Mouse (Mus musculus) midbrain, postnatal 0 days (tissue): ENCODE measurements at regions not wholly inside any gene's neighbourhood (a gene's known extent, or its start where the extent isn't known, plus 50 kb on each side); places are given as distances from the start of the nearest gene placed in this dataset.

Experiments used
- ATAC-seq: fragments of 200-750 bp; cut with Nextera tagmentation; 2 replicates; pipeline ENCODE4 v1.8.0; 2017; ENCODE audit warnings: moderate number of reproducible peaks, mild to moderate bottlenecking, moderate TSS enrichment, moderate library complexity; ENCODE audit not compliant: low FRiP score
- DNase-seq: peaks from one replicate; pipeline ENCODE4 v3.0.0-alpha.2; 2015; ENCODE audit warnings: low spot score
- H3K27ac ChIP-seq: fragments of 300-500 bp; sonication (generic); 2 replicates; pipeline ENCODE4 v1.5.1; 2014; ENCODE audit warnings: low read depth, mild to moderate bottlenecking, low read length, mixed read lengths
- H3K27me3 ChIP-seq: fragments of 300-500 bp; sonication (generic); 2 replicates; pipeline ENCODE4 v1.6.1; 2014; ENCODE audit warnings: low read length, control low read depth, mixed read lengths; ENCODE audit not compliant: insufficient read depth
- H3K36me3 ChIP-seq: fragments of 300-500 bp; sonication (generic); 2 replicates; pipeline ENCODE4 v1.6.1; 2014; ENCODE audit warnings: low read length, control low read depth, mixed read lengths; ENCODE audit not compliant: insufficient read depth
- H3K4me1 ChIP-seq: fragments of 300-500 bp; sonication (generic); 2 replicates; pipeline ENCODE4 v1.6.1; 2014; ENCODE audit warnings: mild to moderate bottlenecking, control low read depth, antibody characterized with exemption, low read length, mixed read lengths; ENCODE audit not compliant: insufficient read depth
- H3K4me2 ChIP-seq: fragments of 300-500 bp; sonication (generic); 2 replicates; pipeline ENCODE4 v1.6.1; 2014; ENCODE audit warnings: low read depth, mild to moderate bottlenecking, low read length, mixed read lengths; ENCODE audit not compliant: poor library complexity, severe bottlenecking
- H3K4me3 ChIP-seq: fragments of 300-500 bp; sonication (generic); 2 replicates; pipeline ENCODE4 v1.5.1; 2014; ENCODE audit warnings: low read depth, mild to moderate bottlenecking, low read length, moderate library complexity
- H3K9ac ChIP-seq: fragments of 300-500 bp; sonication (generic); replicated peaks from 2 replicates; pipeline ENCODE4 v1.6.1; 2014; ENCODE audit warnings: mild to moderate bottlenecking, low read length, moderate library complexity, mixed read lengths; ENCODE audit not compliant: poor library complexity, severe bottlenecking
- H3K9me3 ChIP-seq: fragments of 300-500 bp; sonication (generic); 2 replicates; pipeline ENCODE4 v1.6.1; 2016; ENCODE audit warnings: low read length, control low read depth
- CTCF ChIP-seq: IDR thresholded peaks from 2 replicates; pipeline ENCODE4 v1.5.1; 2016; ENCODE audit warnings: antibody characterized with exemption, mild to moderate bottlenecking
- WGBS: fragments of 180-500 bp; shearing (Covaris S2); extraction: QIAGEN DNeasy Blood & Tissue Kit; methylation state at CpG from one replicate; pipeline ENCODE4 v1.1.7; 2014; 5-methylcytosine and 5-hydroxymethylcytosine counted together

DNA sequence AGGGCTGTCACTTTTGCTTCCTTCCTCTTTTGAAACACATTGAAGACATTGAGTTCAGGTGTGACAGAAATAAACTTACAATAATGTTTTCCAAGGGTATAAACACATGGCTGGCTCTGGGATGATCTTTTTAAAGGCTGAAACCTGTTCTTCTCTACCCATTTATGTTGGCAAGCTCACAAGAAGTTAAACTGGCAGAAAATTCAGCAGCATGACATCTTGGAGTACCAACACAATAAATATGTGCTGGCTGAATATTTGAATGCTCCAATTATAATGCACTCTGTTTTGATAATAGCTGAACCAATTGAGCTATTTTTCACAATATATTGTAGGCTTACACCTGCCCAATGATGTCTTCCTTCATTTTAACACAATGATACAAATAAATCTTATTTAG, 168.1 kb upstream of the Fbxl7 start:
- no peaks in the 10 kb centered on the region for H3K27me3 ChIP-seq
- no peak for TF ChIP-seq CTCF
- no peaks in the 10 kb centered on the region for H3K9me3 ChIP-seq
- DNase-seq (peak; percentile 47), ATAC-seq (no peak)
- no peak overlapping the region for H3K27ac ChIP-seq
- no peak overlapping the region for H3K9ac ChIP-seq
- H3K4me1 ChIP-seq = no peaks in the 10 kb centered on the region
- H3K4me3 ChIP-seq = no peak overlapping the region
- H3K4me2 ChIP-seq = no peak overlapping the region
- H3K36me3 ChIP-seq = no peaks in the 10 kb centered on the region

- 66% methylated on average over 4 of the region's 4 CpGs for WGBS
- H3K27me3 ChIP-seq = no peaks in the 10 kb centered on the region
- H3K4me3 ChIP-seq = no peak overlapping the region
- no peak overlapping the region for H3K27ac ChIP-seq
- H3K9me3 ChIP-seq = no peaks in the 10 kb centered on the region
- DNase-seq = peak; percentile 87
- peak; percentile 16; the same call in 1 of the 2 replicates for TF ChIP-seq CTCF
- no peak; the same call in 1 of the 2 replicates for ATAC-seq
- no peak overlapping the region for H3K4me2 ChIP-seq
- H3K9ac ChIP-seq = no peak overlapping the region
- no peaks in the 10 kb centered on the region for H3K4me1 ChIP-seq
- H3K36me3 ChIP-seq = no peaks in the 10 kb centered on the region
Measured at GRCm38 (mm10) chr15:27063971-27064370, 168.6 kb upstream of the Fbxl7 start.

- Histone ChIP-seq H3K27me3 (no peaks in the 10 kb centered on the region), H3K27ac (no peak overlapping the region), H3K9ac (no peak overlapping the region), H3K4me3 (no peak overlapping the region), H3K4me1 (no peaks in the 10 kb centered on the region), H3K36me3 (no peaks in the 10 kb centered on the region), H3K4me2 (no peak overlapping the region), H3K9me3 (no peaks in the 10 kb centered on the region)
- ATAC-seq (no peak), DNase-seq (peak; percentile 47)
- TF ChIP-seq CTCF = no peak
- WGBS = 59% methylated on average over 1 of the region's 1 CpGs
Measured at GRCm38 (mm10) chr15:27067691-27068090, 172.3 kb upstream of the Fbxl7 start.

GRCm38 (mm10) chr15:27077926-27078325, 182.5 kb upstream of the Fbxl7 start:
- ATAC-seq = no peak
- WGBS = 88% methylated on average over 4 of the region's 4 CpGs
- H3K9ac ChIP-seq = no peak overlapping the region

GRCm38 (mm10) chr15:27082826-27083225, 187.4 kb upstream of the Fbxl7 start:
- Histone ChIP-seq H3K27ac (no peak overlapping the region), H3K9ac (no peak overlapping the region), H3K9me3 (no peaks in the 10 kb centered on the region), H3K4me1 (no peaks in the 10 kb centered on the region), H3K4me3 (no peak overlapping the region), H3K4me2 (no peak overlapping the region), H3K27me3 (no peaks in the 10 kb centered on the region), H3K36me3 (no peaks in the 10 kb centered on the region)
- WGBS = 73% methylated on average over 5 of the region's 5 CpGs
- ATAC-seq (no peak), DNase-seq (no peak)
- no peak for TF ChIP-seq CTCF

More at GRCm38 (mm10) chr15:27077926-27078325, 182.5 kb upstream of the Fbxl7 start:
- no peaks in the 10 kb centered on the region for H3K36me3 ChIP-seq
- DNase-seq = no peak
- no peak for TF ChIP-seq CTCF
- H3K4me3 ChIP-seq = no peak overlapping the region
- H3K4me2 ChIP-seq = no peak overlapping the region
- no peaks in the 10 kb centered on the region for H3K4me1 ChIP-seq
- no peaks in the 10 kb centered on the region for H3K27me3 ChIP-seq
- no peaks in the 10 kb centered on the region for H3K9me3 ChIP-seq
- H3K27ac ChIP-seq = no peak overlapping the region

DNA sequence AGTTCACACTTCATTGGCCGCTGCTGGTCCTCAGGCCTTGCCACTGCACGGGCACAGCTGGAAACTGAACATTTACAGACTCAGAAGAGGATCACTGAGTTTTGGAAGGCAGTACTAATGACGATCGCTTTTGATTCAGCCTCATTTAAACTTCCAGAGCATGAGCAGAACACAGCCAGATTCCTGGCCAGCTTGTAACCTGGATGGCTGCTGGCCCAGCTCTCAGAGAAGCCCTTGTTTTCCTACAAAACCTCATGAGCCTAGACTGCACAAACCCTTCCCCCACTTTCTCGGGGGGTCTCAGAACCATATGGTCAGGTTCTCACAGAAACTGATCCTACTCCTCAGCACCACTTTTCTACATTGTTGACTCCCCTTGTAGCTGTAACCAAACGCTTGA, 188.2 kb upstream of the Fbxl7 start:
- no peak for ATAC-seq
- 56% methylated on average over 6 of the region's 6 CpGs for WGBS

More for the DNA sequence above, 188.2 kb upstream of the Fbxl7 start:
- Histone ChIP-seq H3K4me1 (no peaks in the 10 kb centered on the region), H3K27me3 (no peaks in the 10 kb centered on the region), H3K4me3 (no peak overlapping the region), H3K9me3 (no peaks in the 10 kb centered on the region), H3K27ac (no peak overlapping the region), H3K9ac (no peak overlapping the region), H3K36me3 (no peaks in the 10 kb centered on the region), H3K4me2 (no peak overlapping the region)
- no peak for TF ChIP-seq CTCF
- peak; percentile 40 for DNase-seq
